Mouse (Mus musculus) erythroblast, embryonic 14.5 days (primary cell): ENCODE measurements at regions not wholly inside any gene's neighbourhood (a gene's known extent, or its start where the extent isn't known, plus 50 kb on each side); places are given as distances from the start of the nearest gene placed in this dataset.

Experiments
- GATA1 ChIP-seq: IDR thresholded peaks from 2 replicates; pipeline ENCODE4 v1.6.1; 2012; ENCODE audit warnings: low read length, inconsistent platforms, mixed read lengths
- TAL1 ChIP-seq: IDR thresholded peaks from 3 replicates; pipeline ENCODE4 v1.6.1; 2012; ENCODE audit warnings: low read length, inconsistent platforms, mixed read lengths

DNA sequence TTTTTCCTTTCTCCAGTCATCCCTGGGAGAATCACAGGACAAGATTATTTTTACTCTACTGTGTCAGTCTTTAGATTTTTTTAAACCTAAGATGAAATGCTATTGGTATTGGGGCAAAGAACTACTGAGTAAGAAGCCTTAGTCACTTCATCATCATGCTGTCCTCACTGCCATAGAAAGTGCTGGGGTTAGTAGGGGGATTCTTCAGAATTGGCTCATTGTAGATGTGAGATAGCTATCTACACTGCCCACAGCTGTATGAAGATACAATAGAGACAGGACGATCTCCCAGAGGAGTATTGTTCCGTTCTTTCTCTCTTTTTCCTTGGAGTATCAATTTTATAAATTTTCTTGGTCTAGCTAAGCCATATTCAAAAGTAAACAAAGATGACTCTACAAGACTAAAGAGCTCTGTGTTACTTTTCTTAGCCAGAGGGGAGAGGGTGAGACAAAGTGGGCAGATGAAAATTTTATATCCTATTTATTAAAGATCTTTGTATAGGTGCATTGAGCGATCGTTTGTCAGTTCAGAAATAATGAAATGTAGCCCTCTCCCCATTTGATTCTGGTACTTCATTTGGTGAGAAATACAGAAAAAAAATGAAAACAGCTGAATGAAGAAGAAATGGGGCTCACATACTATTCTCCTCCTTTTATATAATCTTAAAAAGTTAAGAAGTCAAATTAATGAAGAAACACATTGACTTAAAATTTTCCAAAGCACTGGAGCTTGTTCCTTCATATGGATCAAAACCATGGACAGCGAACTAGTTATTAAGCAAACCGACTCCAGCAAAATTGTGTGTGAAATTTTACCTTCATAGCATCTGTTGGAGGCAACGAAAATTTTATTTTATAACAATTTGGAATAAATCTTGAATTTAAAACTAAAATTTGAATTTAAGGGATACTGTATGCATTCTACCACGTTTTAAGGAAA is 156.6 kb upstream of the Cypt12 start:
- TF ChIP-seq GATA1 (no peak), TAL1 (no peak)
